Mouse (Mus musculus) inflammation-experienced regulatory T-cells, adult 6 months (primary cell): Measurements from ENCODE around the gene Tap1. TPM values are rescaled to one million over a fixed set of nuclear protein-coding genes. Genes with fewer than 3 reads are reported as not detected.
A peak's percentile ranks its signal among the peaks of the same experiment; 100 is the strongest.

Experiments
- ATAC-seq: one replicate; pipeline ENCODE4 v1.8.0; 2017
- polyA plus RNA-seq, 3 experiments: library from polyadenylated mRNA; unstranded; fragments of 100-300 nt; shearing (Covaris generic); gene quantifications; one replicate each; pipeline ENCODE4 v1.2.1; 2017

Tap1 gene
- polyA plus RNA-seq, 3 experiments from 2014 or later, result 174 to 216 (median 189) TPM

DNA sequence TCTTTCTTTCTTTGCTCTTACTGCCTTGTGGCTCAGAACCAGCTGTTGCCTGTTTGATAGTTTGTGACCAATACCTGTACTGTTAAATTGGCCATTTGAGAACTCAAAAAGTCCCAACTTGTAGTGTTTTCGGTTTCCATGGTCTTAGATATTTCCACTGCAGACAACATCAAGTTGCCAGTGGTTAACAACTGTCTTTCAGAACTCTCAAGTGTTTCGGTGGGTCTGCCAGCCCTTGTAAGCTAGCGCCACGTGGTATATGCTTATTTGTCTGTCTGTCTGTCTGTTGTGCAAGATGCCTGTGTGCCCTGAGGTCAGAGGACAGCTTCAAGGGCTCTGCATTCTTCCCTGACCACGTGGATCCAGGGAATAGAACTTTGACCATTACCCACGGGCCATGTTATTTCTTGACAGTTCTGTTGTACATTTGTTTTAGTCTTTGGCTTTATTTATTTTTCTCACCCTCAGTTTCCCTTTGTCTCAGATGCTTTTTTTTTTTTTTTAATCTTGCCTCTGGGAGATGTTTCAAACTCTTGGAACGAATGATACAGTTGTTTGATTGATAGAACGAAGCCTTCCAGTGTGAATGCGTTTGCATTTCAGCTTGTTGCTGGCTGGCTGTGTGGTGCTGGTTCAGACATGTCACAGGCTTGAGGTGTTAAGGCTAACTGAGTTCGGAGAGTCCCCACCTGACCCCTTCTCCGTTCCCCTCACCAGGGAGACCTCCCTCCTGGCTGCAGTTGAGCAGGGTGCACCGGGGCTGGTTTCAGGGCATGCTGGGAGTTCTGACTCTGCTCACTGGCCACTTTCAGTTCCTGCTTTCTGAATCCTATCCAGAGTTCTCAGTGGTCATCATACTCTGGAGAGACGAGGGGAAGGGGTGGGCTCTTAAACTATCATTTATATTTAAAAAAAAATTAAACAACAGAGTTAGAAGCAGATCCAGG, 7.2 kb upstream of the Tap1 start:
- ATAC-seq, result no peak

DNA sequence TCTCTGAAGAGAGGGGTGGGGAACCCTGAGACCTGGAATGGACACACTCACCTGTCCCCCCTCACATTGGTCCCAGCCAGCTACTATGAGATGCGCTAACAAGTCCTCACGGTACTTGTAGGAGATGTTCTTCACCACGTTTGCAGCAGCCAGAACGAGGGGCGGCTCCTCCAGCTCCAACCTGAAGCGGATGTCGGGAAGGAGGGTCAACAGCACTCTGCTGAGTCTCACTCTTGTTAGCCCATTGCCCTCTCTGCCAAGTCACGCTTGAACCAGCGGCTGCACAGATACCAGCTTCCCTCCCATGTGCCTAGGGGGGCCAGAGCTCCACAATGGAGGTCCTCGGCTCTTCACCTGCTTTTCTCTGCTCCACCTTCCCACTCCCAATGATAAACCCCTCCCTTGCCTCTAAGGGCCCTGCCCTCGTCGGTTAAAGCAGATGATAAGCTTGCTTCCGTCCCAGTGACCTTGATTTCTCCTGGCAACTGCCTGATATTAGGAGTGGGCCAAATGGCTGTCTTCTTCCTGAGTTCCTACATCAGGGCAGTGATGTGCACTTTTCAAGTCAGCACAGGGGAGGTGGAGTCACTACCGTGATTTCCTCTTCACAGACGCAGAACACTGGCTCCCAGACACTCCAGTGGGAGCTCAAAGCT, 3.7 kb upstream of the Tap1 start:
- no peak for ATAC-seq

DNA sequence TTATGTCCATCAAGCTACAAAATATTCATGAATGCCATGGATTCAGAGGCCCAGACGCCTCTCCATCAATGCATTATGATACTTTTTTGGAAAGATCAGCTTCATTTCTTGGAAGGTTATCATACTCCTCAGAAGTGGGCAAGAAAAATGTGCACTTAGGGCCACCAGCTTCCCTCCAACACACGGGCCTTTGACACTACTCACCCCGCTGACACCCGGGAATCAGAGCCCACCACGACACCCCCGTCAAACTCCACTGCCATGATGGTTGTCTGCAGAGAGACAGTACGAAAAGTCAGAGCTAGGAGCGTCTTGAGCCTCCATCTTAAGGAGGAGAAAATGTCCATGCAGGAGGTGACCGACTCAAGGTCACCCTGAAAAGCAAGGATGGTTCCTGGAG, 1.8 kb upstream of the Tap1 start:
- ATAC-seq, result no peak

DNA sequence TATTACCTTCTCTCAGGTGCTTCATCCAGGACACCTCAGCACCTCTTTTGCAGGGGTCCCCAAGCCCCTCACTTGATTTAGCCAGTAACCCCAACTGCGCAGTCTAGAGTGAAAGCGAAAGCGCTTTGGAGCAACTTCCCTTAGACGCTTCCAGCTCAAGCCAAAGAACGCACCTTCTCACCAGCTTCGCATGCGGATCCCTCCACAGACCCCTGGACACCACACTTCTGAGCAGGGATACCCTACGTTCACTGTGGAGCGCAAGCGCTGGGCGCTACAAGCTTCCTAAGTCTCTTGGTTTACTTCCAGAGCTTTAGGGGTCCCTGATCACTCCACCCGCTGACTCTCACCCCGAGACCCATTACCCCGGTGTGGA, 480 bp upstream of the Tap1 start:
- ATAC-seq, result peak; percentile 42

DNA sequence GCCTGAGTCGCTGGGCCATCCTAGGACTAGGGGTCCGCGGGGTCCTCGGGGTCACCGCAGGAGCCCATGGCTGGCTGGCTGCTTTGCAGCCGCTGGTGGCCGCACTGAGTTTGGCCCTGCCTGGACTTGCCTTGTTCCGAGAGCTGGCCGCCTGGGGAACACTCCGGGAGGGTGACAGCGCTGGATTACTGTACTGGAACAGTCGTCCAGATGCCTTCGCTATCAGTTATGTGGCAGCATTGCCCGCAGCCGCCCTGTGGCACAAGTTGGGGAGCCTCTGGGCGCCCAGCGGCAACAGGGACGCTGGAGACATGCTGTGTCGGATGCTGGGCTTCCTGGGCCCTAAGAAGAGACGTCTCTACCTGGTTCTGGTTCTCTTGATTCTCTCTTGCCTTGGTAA, 657 bp downstream of the Tap1 start:
- ATAC-seq, result no peak

DNA sequence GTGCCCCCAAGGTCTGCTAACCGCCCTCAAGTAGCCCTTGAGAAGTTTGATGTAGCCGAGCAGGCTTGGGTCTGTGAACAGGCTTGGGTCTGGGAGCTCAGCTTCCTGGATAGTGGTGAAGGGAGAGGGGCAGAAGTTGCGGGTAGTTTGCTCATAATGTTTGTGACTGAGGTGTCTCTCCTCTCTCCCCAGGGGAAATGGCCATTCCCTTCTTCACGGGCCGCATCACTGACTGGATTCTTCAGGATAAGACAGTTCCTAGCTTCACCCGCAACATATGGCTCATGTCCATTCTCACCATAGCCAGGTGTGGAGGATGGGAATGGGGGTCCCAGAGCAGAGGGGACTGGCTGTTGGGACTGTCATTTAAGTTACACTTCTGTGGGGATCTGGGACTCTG, 1.6 kb downstream of the Tap1 start:
- ATAC-seq, result no peak

DNA sequence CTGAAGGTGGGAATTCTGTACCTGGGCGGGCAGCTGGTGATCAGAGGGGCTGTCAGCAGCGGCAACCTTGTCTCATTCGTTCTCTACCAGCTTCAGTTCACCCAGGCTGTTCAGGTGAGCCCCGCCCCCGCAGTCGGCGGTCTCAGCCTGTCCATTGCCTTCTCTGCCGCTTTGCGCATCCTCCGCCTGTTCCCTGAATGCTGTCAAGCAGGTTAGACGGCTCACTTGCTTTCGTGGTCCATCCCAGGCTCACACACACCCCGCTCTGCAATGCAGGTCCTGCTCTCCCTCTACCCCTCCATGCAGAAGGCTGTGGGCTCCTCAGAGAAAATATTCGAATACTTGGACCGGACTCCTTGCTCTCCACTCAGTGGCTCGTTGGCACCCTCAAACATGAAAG, 5.5 kb downstream of the Tap1 start:
- ATAC-seq, result no peak

DNA sequence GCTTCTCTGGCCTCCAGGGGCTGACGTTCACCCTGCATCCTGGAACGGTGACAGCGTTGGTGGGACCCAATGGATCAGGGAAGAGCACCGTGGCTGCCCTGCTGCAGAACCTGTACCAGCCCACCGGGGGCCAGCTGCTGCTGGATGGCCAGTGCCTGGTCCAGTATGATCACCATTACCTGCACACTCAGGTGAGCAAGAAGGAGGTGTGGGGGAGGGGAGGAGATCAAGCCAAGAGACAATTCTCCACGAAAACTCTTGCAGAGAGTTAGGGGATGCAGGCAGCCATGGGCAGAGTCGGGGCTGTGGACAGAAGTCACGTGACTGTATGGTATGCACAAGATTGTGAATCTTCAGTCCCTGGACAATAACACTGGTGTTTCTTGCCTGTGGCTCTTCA, 6.1 kb downstream of the Tap1 start:
- ATAC-seq, result no peak

DNA sequence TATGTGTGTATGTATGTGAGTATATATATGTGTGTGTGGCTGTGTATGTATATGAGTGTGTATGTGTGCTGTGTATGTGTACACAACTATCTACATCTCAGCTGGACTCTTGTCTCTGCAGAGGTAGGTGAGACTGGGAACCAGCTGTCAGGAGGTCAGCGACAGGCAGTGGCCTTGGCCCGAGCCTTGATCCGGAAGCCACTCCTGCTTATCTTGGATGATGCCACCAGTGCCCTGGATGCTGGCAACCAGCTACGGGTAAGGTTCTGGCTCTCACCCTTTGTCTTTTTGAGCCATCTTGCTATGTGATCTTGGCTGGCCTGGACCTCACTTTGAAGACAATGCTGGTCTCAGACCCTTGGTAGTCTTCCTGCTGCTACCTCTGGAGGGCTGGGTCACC, 7.4 kb downstream of the Tap1 start:
- no peak for ATAC-seq

DNA sequence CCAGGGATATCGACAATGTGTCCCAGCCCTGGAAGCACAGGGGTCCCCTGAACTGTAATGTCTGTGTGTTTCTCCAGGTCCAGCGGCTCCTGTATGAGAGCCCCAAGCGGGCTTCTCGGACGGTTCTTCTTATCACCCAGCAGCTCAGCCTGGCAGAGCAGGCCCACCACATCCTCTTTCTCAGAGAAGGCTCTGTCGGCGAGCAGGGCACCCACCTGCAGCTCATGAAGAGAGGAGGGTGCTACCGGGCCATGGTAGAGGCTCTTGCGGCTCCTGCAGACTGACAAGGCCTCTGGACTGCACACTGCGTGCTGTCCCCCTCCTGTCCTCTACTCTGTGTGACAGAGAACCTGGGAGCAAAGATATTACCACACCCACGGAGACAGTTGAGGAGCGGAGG, 9.1 kb downstream of the Tap1 start:
- ATAC-seq, result peak; percentile 75

DNA sequence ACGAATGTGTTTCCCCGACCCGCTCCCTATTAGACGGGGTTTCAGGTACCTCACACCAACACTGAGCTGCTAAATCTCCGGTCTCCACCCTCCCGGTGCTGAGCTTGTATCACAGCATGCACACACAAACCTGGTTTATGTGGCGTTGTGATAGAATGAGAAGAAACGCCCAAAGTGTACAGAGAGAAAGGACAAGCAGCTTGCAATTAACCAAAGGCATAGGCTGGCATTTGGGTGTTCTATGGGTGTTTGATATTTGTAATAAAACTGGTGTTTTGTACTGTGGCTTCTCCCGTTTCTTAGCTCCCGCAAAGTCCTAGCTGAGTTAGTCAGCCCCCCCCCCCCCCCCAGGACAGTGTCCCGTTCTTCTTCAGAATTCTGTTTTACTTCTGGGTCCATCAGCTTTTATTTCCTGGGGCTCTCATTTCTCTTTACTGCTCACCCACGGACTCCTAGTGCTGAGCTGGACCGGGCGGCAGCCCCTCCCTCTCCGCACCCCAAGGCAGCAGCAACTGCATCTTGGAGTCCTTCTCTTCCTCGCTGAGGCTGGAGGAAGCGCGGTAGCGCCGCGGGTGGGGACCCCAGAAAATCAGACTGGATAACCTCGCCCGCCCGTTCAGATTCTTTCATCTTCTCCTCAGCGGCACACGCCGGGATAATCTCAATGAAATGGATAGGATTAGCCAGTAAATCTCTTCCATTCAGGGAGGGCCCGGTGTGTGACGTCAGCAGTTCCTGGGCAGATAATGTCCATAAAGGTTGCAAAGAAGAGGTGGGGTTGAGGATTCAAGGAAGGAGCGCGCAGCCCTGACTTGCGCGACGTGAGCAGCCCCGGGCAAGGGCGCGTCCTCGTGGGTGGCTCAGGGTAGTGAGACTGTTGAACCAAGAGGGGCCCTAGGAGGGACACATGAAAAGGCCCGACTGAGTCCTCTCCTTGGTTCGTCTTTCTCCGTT, 9.9 kb downstream of the Tap1 start, which contains the start of gene Psmb8:
Gene Psmb8 (plus strand): TSS at position 781 of the 954 bp plus-strand sequence.
- ATAC-seq, result peak; percentile 47

DNA sequence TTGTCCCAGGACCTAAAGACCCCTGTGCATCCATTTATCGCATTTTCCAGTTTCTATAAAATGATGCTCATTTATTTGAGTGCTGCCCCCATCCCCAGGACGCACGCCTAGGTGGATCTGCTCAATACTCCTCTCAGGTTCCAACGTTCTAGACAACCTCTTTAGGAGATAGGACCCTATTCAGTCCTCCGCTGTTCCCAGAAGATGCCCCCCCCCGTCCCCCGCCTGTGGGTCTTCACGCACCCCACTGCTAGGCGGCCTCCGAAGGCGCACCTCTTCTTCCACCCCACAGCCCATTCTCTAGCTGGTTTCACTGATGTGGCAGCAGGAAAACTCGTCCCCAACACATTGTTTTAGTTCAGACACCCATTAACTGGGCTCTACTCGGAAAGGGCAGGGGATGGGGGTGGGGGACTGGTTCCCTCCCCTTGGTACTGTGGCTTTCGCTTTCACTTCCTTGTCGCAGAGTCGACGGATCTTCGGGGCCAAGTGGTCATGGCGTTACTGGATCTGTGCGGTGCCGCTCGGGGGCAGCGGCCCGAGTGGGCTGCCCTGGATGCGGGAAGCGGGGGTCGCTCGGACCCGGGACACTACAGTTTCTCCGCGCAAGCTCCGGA, 10.7 kb downstream of the Tap1 start:
- ATAC-seq, result peak; percentile 65

DNA sequence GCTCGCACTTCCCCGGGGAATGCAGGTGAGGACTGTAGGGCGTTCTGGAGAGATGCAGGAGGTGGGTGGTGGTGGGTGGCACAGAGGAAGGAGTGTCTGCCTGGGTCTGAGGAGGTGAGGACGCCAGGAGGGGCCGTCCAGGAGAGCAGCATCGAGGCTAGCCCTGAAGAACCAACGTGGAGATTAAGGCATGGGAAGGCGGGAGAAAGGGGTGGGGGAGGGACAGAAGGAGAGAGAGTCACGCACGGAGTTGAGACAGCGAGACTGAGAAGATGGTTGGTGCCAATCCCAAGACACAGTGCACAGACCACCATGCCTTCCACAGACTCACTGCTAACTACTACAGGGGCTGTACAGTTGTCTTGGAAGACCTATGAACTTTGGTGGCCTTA, 11.2 kb downstream of the Tap1 start:
- no peak for ATAC-seq

DNA sequence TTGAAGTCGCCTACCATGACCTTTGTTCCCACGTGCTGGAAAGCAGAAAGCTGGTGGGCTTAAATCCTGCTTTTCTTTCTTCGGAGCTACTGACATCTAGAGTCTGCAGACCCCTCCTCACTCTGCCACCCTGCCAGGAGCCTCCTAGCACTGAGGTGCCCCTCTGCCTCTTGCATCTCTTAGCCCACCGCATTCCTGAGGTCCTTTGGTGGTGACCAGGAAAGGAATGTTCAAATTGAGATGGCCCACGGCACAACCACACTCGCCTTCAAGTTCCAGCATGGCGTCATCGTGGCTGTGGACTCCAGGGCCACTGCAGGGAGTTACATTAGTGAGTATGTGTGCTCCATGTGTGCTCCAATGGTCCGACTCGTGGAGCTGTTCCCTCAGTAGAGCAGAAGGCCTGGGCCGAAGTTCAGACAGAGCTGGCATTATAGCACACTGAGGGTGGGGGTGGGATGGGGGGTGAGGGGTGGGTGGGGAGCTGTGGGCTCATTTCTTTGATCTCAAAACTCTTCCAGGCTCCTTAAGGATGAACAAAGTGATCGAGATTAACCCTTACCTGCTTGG, 11.8 kb downstream of the Tap1 start:
- no peak for ATAC-seq

DNA sequence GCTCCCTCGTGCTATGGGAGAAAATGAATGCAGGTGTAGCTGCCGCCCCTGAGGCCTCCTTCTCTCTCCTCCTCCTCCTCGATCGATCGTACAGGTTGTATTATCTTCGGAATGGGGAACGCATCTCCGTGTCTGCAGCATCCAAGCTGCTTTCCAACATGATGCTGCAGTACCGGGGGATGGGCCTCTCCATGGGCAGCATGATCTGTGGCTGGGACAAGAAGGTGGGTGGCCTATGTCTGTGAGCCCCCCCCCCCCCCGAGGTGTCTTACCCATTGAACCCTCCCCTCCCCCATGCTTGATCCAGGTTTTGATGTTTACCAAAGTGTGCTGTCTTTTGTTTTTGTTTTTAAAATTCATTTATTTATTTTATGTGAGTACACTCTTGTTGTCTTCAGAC, 12.7 kb downstream of the Tap1 start:
- ATAC-seq, result no peak

DNA sequence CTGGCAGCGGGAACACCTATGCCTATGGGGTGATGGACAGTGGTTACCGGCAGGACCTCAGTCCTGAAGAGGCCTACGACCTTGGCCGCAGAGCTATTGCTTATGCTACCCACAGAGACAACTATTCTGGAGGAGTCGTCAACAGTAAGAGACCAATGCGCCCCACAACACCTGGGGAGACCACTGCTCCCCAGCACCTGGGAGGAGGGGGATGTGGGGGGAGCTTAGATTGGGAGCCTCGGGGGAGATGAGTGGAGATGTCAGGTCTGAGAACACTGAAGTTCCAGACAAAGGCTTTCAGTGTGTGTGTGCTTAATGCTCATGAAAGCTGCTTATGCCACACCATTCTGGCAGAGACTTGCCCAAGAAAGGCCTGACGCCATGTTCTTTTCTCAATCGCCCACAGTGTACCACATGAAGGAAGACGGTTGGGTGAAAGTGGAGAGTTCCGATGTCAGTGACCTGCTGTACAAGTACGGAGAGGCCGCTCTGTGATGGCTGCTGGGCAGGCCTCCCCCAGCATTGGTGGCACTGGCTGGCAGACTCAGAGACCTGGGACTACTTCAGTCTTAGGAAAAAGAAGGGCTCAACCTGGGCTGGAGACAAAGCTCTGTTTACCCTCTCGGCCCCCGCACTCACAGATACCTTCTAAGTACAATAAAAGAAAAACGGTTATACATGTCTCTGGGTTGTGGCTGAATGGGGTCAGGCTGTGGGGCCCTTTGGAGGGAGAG, 13.6 kb downstream of the Tap1 start:
- ATAC-seq, result no peak

DNA sequence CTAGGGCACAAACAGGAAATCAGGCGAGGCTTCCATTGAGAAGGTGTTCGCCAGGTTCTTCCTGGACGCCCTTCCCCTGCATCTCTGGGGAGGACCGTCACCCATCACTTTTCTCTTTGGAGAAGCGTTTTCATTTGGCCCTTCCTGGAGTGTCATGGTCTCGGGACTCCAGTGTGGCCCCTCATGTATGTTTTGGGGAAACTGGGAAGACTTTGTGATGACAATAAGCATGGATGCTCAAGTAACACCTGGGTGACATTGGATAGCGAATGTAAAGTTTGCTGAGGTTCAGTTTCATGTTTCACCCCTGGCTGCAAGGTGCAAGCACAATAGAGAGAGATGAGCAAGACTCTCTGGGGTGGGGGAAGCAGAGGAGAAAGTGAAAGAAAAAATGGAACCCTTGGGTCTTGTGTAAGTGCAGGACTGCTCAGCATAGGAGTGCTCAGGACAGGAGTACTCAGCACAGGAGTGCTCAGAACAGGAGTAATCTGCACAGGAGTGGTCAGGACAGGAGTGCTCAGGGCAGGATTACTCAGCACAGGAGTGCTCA, 14.2 kb downstream of the Tap1 start:
- ATAC-seq, result peak; percentile 7

DNA sequence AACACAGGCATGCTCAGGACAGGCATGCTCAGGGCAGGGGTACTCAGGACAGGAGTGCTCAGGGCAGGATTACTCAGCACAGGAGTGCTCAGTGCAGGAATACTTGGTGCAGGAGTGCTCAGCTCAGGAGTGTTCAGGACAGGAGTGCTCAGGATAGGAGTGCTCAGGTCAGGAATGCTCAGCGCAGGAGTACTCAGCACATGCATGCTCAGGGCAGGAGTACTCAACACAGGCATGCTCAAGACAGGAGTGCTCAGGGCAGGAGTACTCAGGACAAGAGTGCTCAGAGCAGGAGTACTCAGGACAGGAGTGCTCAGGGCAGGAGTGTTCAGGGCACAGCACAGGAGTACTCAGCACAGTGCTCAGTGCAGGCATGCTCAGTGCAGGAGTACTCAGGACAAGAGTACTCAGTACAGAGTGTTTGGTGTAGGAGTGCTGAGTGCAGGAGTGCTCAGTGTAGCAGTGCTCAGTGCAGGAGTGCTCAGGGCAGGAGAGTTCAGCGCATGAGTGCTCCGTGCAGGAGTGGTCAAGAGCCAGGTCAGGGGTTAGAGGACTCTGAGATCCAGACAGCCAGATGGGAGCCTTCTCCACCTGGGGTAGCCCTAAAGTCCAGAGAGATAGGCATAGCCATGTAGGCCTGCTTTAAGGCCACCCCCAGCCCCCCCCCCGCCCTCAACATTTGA, 15.5 kb downstream of the Tap1 start:
- no peak for ATAC-seq

DNA sequence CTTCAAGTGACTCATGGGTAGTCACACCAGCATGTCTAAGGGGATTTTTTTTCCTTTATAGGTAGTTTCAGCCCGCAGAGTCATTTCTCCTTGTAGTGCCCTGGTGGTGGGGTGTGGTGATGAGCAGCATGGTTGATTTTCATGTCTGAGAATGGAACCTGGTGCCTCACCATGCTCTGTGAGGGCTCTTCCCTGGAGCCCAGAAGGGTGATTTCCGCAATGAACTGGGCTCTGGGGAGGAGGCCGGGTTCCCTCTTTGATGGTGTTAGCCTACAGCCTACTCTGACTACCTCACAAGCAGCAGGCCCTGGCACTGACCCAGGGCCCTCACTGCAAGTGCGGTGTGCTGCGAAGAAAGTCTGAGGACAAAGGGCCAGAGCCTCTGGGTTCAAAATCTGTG, 16.1 kb downstream of the Tap1 start, which contains the start of gene Tap2:
Gene Tap2 (plus strand): TSS at position 84 of the 400 bp plus-strand sequence.
- ATAC-seq, result peak; percentile 34

DNA sequence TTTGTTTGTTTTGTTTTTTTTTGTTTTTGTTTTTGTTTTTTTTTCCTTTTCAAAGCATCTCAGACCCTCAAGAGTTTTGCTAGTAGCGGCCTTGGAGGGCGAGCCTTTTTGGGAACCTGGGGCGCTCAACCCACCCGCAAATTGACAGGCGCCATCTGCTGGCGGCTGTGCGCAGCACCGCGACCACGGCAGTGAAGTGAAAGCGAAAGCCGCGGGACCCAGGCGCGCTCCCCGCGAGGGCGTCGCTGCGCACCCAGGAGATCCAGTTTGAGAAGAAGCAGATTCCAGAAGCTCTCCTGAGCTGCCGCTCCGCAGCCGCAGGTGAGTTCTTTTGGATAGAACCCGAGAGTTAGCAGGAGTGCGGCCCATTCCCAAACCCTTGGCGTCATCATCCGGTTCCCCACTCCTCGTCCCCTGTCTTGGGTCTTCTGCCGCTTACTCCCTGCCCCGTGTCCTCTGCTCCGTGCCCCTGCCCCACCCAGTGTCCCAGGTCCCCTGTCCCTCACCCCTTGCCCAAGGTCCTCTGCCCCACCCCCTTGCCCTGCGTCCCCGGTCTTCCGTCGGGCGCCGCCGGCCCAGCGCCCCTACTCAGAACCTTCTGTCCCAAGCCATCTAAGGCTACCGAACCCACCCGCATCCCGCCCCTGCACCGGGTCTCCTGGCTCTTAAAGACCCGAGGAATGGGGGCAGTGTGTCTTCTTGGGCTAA, 17.1 kb downstream of the Tap1 start:
- peak; percentile 56 for ATAC-seq
